Mouse (Mus musculus): ENCODE data around the gene Gm20388.

DNA sequence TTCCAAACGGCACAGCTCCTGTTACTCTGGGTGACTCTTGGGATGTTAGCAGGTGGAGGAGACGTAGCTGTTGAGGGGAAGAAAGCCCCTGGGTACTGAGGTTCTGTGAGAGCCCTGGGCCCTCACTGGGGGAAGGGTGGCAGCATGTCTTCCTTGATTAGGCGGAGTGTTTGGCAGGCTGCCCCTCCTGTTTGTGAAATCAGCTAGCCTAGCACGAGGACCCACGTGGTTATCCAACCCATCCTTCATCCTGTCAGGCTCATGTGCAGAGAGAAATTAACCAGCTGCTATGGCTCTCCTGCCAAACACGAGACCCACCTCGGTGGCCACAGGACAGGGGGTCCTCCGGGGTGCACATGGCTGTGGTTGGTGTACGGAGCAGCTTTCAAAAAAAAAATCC lies 2195.6 kb downstream of the Gm20388 start:
- TF ChIP-seq HCFC1 (IDR thresholded peaks at IDR 0.05; ENCODE audit: borderline replicate concordance, insufficient read depth, low read length) (no peak), MAFK (IDR thresholded peaks at IDR 0.05; ENCODE audit: insufficient read depth, low read depth, low read length) (no peak), CHD2 (IDR thresholded peaks at IDR 0.05; ENCODE audit: low read depth, low read length) (no peak)
